Mouse (Mus musculus): Measurements from ENCODE around the gene Cyth2. TPM values are rescaled to one million over a fixed set of nuclear protein-coding genes. Genes with fewer than 3 reads are reported as not detected.

The Cyth2 gene
- 100 to 1,000 TPM; 249 TPM for total RNA-seq (2021)

DNA sequence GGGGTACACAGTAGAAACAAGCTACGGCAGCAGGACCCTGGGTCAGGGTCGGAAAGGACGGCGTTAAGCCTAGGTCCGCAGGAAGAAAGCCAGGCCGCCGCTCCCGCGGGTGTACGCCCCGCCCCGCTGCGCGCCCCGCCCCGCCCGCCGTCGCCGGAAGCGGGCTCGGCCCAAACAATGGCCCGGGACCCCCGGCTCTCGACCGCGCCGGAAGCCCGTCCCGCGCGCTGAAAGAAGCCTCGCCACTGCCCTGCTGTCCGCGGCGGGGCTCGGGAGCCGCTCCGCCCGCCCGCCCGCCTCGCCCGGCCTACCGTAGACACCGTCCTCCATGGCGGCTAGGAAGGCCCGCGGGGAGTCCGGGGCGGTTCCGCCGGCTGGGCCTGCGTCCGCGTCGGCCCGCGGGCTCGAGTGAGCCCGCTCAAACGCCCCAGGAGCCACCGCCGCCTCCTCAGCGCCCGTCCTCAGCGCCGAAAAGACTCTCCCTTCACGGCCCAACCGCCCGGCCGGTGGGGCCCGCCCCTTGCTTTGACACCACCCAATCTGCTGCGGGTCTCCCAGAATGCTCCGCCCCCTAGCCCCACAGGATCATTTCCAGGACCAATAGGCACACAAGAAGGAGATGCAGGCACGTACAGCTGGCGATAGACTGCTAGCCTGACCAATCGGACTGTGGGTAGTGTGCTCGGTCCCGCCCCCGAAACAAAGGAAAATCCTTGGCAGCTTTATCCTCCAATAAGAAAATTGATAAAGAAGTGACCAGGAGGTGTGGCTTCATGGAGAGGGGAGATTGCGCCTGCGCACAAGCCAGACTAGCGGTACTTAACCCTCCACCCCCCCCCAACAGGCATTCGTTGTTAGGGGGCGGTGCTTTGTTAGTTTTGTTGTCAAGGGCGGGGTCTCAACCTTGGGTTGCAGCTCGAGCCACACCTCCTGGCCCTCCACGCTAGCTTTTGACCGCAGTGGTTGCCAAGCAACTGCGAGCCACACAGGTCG, at the start of gene Cyth2:
TSS of gene Cyth2 (minus strand) at position 795 of the 993 bp plus-strand sequence.
- peak; percentile 100 for DNase-seq
- intact Hi-C loops (cut with DNase I): no loop called here

DNA sequence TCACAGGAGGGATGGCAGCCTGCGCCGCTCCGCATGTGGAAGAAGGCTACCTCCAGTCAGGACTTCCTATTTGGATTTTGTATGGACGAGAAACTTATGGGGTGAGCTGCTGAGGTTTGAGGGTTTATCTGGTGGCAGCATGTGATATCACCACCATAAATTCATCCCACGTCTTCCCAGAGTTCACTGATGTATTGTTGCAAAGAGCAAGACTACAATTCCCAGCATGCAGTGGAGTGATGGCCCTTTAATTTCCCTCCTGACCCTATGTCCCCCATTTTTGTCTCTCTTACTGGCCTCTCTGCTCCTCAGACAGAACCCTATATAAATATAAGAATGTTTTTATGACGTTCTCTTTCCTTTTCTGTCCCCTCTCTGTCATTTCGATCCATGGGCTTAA, 48.4 kb upstream of the Cyth2 start:
- intact Hi-C loops (cut with DNase I): no loop called here
- no peak for DNase-seq

- intact Hi-C loops (cut with DNase I): no loop called here
- DNase-seq: no peak
These were observed 44.6 kb upstream of the Cyth2 start for GRCm38 (mm10) chr7:45859008-45859407.

DNA sequence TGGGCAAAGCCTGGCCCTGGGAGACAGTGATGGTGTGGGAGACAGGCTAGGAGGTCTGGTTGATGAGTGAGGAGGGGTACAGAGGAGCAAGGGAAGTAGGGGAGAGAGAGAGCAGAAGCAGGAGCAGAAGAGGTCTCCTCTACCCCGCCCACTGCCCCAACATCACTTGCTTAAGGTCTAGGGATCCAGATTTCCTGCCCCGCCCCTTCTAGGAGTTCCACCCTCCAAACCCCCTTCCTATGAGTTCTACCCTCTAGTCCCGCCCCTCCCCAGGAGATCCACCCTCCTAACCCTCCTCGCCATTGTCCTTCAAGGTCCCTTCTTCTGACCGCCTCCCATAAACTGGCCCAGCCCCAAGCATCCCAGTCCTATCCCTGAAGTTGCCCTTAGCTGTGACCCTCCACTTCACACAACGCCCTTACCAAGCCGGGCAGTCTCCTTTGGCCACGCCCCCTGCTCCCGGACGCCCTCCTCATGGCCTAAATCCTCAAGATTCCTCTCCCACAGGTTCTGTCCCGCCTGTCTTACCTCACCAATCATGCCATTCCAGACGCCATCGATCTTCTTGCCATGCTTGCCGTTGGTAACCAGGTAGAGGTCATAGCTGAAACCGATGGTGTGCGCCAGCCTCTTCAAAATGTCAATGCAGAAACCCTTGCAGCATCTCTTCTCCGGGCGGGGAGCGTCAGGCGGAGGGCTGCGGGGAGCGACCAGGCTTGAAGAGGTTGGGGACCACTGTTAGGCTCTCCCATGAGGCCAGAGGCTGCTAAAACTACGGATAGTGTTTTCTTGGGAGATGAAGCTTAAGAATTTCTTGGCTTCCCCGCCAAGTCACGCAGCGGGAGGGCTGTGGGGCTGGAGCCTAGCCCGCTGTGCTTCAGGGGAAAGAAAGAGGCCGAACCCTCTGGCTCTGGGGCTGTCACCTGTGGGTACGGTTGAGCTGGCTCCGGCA, 42.8 kb upstream of the Cyth2 start:
- intact Hi-C loops (cut with DNase I): no loop called here
- DNase-seq: peak; percentile 54

- no peak for DNase-seq
- intact Hi-C loops (cut with DNase I): no loop called here
These were observed 38.7 kb upstream of the Cyth2 start for GRCm38 (mm10) chr7:45853089-45853488.

DNA sequence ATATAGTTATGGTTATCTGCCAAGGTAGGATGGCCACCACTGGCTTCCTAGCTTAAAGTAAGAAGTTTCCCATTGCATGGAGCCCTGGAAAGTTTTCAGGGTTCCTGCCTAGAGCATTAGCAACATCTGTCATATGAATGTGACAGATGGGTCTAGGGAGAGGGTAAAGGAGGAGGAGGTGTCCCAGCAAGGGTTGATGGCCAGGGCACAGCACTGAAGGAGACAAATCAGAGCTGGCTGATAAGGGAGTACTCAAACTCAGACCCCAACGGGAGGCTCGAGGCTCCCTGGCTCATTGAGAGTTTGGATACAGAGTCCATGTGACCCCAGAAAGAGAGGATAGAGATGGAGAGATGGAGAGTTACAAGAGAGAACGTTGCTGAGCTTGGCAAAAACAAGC, 36.3 kb upstream of the Cyth2 start:
- intact Hi-C loops (cut with DNase I): no loop called here
- DNase-seq: no peak

DNA sequence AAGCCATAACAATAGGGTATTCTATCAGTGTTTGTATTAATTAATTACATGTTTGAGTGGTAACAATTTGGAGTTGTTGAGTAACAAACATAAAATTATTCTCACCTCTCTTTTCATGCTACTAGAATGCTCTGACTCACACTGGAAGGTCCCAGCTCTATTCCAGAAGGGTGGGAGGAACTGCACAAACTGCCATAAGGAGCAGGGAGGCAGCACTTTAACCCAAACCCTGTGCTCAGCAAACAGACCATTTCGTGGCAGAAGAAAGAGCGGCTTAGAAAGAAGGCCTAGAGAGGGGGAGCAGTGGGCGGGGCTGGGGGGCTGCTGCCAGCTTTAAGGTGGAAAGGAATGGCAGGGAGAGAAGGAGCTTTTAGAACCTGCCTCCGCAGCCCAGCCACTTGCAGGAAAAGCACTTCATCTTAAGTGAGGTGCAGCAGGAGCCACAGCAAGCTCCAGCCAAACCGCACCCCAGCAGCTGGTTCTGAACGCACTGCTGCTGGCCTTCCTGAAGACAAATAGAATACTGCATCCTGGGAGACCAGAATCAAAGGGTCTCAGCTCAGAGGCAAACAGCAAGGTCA, 34.2 kb upstream of the Cyth2 start:
- intact Hi-C loops (cut with DNase I): no loop called here
- no peak for DNase-seq

DNA sequence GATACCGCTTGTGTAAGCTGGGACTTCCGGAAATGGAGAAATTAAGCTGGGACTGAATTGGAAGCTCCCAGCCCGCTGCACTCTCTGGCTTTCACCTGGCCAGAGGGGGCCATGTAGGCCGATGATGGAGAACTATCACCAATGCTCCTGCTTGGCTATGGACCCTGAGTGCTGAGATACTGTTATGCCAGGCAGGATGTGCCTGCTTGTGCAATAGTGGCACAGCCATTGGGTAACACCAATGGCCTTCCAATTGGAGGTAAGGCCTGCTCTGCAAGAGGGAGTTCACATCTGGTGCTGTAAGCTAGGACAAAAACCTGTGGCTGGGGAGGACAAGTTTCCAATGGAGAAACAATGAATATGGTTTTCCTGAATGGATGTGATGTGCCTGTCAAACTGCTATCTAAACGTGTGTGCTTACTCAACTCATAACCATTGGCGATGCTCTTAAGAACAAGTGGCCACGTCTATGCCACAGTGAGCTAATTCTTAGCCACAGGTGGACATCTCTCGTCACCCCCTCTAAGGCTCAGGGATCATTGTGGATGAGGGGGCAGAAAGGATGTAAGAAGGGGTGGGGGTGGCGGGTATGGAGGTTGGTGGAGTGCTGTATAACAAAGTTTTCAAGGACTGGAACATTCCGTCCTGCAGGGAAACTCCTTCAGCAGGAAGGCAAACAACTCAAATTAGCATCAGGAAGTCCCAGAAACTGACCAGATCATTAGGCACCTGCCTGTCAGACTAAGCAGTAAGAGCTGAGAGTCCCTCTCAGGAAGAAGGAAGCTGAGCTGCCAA, 28.8 kb upstream of the Cyth2 start:
- DNase-seq: no peak
- intact Hi-C loops (cut with DNase I): no loop called here

DNA sequence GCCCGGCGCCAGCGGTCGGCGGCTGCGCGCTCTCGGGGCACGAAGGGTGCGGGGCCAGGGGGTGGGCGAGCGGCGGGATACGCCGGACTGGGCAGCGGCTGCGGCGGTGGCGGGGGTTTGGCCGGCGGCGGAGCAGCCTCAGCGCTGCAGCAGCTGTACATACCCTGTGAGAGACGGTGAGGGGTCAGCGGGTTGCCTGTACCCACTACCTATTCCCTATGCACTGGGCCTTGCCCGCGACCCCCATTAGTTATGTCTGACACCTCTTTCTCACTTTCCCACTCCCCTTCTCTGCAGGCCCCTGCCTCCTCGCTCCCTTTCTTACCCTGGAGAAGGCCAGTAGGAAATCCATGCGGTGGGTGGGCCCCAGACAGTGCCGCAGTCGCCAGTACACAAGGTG, 19.5 kb upstream of the Cyth2 start:
- intact Hi-C loops (cut with DNase I): no loop called here
- no peak for DNase-seq

GRCm38 (mm10) chr7:45833148-45833790, 18.9 kb upstream of the Cyth2 start:
- DNase-seq: no peak
- intact Hi-C loops (cut with DNase I): no loop called here

DNA sequence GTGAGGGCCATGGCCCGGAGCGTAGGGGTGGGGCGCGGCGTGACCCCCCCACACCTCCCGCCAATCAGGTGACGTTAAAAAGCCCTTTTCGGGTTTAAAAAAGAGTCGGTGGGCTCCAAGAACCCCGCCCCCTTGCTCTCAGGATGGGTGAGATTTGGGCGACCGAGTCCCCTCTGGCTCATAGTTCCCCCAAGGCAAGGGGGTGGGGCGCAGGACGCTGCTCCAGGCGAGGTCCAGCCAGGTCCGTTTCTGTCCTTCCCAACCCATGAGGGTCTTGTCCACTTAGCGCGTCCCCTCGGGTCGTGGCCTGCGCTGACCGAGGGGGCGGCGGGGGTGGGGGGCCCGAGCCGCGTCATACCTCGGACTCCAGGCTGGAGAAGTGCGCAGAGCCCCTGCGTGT, 18.0 kb upstream of the Cyth2 start:
- intact Hi-C loops (cut with DNase I): no loop called here
- DNase-seq: no peak

- intact Hi-C loops (cut with DNase I): no loop called here
These were observed 16.7 kb upstream of the Cyth2 start for GRCm38 (mm10) chr7:45831128-45831525.

DNA sequence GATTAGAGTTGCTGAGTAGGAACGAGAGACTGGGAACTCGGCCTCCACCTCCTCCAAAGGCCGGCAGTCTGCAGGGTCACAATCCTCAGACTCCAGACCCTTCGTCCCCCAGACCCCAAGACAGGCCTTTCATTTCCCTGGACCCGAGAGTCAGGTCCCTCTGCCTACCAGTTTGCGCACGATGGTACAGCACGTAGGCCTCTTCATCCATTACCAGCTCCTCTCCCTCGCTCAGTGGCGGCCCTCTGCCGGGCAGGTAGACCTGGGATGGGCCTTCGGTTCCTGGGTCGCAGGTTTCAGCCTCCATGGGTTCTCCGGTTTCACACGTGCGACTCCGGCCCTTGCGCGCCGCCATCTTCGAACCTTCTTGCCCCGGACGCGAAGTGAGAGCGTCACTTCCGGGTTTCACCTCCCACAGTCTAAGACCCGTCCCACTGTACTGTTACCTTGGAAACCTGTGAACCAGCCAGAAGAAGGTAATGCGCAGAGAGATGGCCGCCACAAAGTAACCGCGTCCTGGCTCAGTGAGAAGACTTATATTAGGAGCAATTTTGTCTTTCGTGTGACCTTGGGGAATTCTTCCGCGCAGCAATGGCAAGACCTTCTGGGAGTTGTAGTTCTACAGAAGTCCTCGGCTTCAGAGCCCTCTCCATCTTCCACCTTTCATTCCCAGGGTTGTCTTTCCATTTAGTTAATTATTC, 16.2 kb upstream of the Cyth2 start, which contains the start of gene Grwd1:
TSS of gene Grwd1 (minus strand) at position 518 of the 701 bp plus-strand sequence.
- intact Hi-C loops (cut with DNase I): no loop called here
- peak; percentile 86 for DNase-seq

More at GRCm38 (mm10) chr7:45831128-45831525, 16.7 kb upstream of the Cyth2 start:
- DNase-seq: no peak

- intact Hi-C loops (cut with DNase I): no loop called here
- DNase-seq: no peak
These were observed 12.2 kb upstream of the Cyth2 start for GRCm38 (mm10) chr7:45826631-45827030.

- DNase-seq: no peak
- intact Hi-C loops (cut with DNase I): no loop called here
These were observed 10.2 kb upstream of the Cyth2 start, which contains the start of gene Kcnj14 for GRCm38 (mm10) chr7:45824598-45824997. Kcnj14 (minus strand) TSS chr7:45824782.

GRCm38 (mm10) chr7:45820913-45821312, 6.5 kb upstream of the Cyth2 start:
- DNase-seq: no peak
- intact Hi-C loops (cut with DNase I): no loop called here

DNA sequence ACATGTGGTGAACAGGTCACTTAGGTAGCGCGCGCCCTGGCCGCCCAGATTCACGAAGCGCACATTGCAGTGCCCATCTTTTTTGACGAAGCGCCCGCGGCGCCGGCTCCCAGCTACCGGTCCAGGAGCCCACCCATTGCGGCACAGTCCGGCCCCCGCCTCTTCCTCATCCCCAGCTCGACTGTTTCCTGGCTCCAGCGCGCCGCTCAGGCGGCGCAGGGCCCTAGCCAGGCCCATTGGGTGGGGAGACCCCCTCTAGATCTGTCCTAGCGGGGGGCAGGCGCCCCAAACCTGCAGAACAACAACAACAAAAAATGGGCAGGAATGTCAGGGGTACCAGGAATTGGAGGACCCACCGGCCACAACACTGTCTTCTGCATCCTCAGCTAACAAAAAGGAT, 5.5 kb upstream of the Cyth2 start:
- no peak for DNase-seq
- intact Hi-C loops (cut with DNase I): no loop called here

DNA sequence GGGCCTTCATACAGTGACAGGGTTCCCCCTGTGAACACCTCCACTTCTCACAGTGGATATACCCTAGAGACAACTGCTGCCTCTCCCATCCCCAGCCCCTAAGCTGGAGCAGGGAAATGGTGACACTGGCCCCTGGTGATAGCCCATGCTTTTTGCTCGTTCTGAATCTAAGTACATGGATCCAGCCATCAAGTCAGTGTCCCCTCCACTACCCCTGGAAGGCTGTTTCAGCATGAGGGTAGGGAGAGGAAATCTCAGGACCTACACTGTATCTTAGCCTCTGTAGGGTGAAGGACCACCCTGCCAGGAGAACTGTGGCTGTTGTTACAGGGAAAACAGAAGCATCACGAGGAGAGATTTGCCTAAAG, 1.6 kb upstream of the Cyth2 start:
- no peak for DNase-seq
- intact Hi-C loops (cut with DNase I): no loop called here

All from left cerebral cortex, postnatal 4 days (tissue).